Mouse (Mus musculus) heart, embryonic 11.5 days (tissue): ENCODE measurements around the gene Naglu. TPM values are rescaled to one million over a fixed set of nuclear protein-coding genes. Genes with fewer than 3 reads are reported as not detected.

ENCODE experiments used
- ATAC-seq: fragments of 200-750 bp; cut with Nextera tagmentation; replicated peaks from 2 replicates; pipeline ENCODE4 v1.8.0; 2017; ENCODE audit warnings: moderate library complexity; ENCODE audit not compliant: insufficient number of reproducible peaks, low FRiP score, low TSS enrichment
- H3K27ac ChIP-seq: fragments of 300-500 bp; sonication (generic); 2 replicates; pipeline ENCODE4 v1.5.1; 2014; ENCODE audit warnings: mild to moderate bottlenecking, low read depth, low read length
- H3K27me3 ChIP-seq: fragments of 300-500 bp; sonication (generic); 2 replicates; pipeline ENCODE4 v1.6.1; 2014; ENCODE audit warnings: mild to moderate bottlenecking, low read length, mixed read lengths; ENCODE audit not compliant: control insufficient read depth, insufficient read depth
- H3K36me3 ChIP-seq: fragments of 300-500 bp; sonication (generic); 2 replicates; pipeline ENCODE4 v1.6.1; 2014; ENCODE audit warnings: mild to moderate bottlenecking, low read length, moderate library complexity, mixed read lengths; ENCODE audit not compliant: control insufficient read depth, insufficient read depth
- H3K4me1 ChIP-seq: fragments of 300-500 bp; sonication (generic); 2 replicates; pipeline ENCODE4 v1.6.1; 2014; ENCODE audit warnings: low read length; ENCODE audit not compliant: control insufficient read depth, insufficient read depth
- H3K4me2 ChIP-seq: fragments of 300-500 bp; sonication (generic); 2 replicates; pipeline ENCODE4 v1.6.1; 2014; ENCODE audit warnings: mild to moderate bottlenecking, moderate library complexity
- H3K4me3 ChIP-seq: fragments of 300-500 bp; sonication (generic); 2 replicates; pipeline ENCODE4 v1.5.1; 2014; ENCODE audit warnings: low read depth, low read length
- H3K9ac ChIP-seq: fragments of 300-500 bp; sonication (generic); 2 replicates; pipeline ENCODE4 v1.6.1; 2014; ENCODE audit warnings: mild to moderate bottlenecking, low read depth, low read length, moderate library complexity
- H3K9me3 ChIP-seq: fragments of 300-500 bp; sonication (generic); replicated peaks from 2 replicates; pipeline ENCODE4 v1.6.1; 2016; ENCODE audit warnings: low read length; ENCODE audit not compliant: control insufficient read depth
- WGBS: fragments of 180-500 bp; shearing (Covaris S2); extraction: QIAGEN DNeasy Blood & Tissue Kit; methylation state at CpG from one replicate; pipeline ENCODE4 v1.1.7; 2014; ENCODE audit not compliant: insufficient replicate concordance; 5-methylcytosine and 5-hydroxymethylcytosine counted together
- polyA plus RNA-seq: library from polyadenylated mRNA; unstranded; fragments of >200 nt; fragmentation: Nextera tagmentation; extraction: Ambion mirVana; gene quantifications from 2 replicates; pipeline ENCODE4 v1.2.1, GENCODE M21; 2014

Naglu gene
- polyA plus RNA-seq, 1 experiment from 2014 or later = 9.6 TPM

GRCm38 (mm10) chr11:101083083-101083697 is 13.4 kb downstream of the Naglu start:
- WGBS = 40% methylated on average over 19 of the region's 19 CpGs
- no peak for ATAC-seq
- Histone ChIP-seq H3K27me3 (peaks cover 33% of the 10 kb centered on the region), H3K9ac (peak overlapping the region; percentile 90), H3K4me2 (peak overlapping the region; percentile 88), H3K27ac (peak overlapping the region; percentile 83), H3K9me3 (no peaks in the 10 kb centered on the region), H3K4me3 (peak overlapping the region; percentile 74), H3K36me3 (peaks cover 7% of the 10 kb centered on the region; the same call in 1 of the 2 replicates), H3K4me1 (peaks cover 29% of the 10 kb centered on the region)

- Histone ChIP-seq H3K4me1 (peaks cover 30% of the 10 kb centered on the region), H3K9me3 (no peaks in the 10 kb centered on the region), H3K27ac (no peak overlapping the region), H3K4me2 (no peak overlapping the region), H3K36me3 (peaks cover 10% of the 10 kb centered on the region; the same call in 1 of the 2 replicates), H3K9ac (no peak overlapping the region), H3K4me3 (no peak overlapping the region), H3K27me3 (peaks cover 22% of the 10 kb centered on the region)
- 84% methylated on average over 14 of the region's 14 CpGs for WGBS
- no peak for ATAC-seq
Observed at GRCm38 (mm10) chr11:101084246-101084645, 14.4 kb downstream of the Naglu start.

GRCm38 (mm10) chr11:101084811-101085210 is 15.0 kb downstream of the Naglu start:
- no peak overlapping the region for H3K27ac ChIP-seq
- H3K9ac ChIP-seq = no peak overlapping the region
- peaks cover 13% of the 10 kb centered on the region; the same call in 1 of the 2 replicates for H3K36me3 ChIP-seq
- no peak for ATAC-seq
- no peak overlapping the region for H3K4me2 ChIP-seq
- WGBS = 90% methylated on average over 12 of the region's 12 CpGs
- no peak overlapping the region for H3K4me3 ChIP-seq
- H3K27me3 ChIP-seq = peaks cover 17% of the 10 kb centered on the region
- H3K4me1 ChIP-seq = peaks cover 27% of the 10 kb centered on the region
- no peaks in the 10 kb centered on the region for H3K9me3 ChIP-seq

- peak overlapping the region; percentile 80; the same call in 1 of the 2 replicates for H3K9ac ChIP-seq
- 88% methylated on average over 18 of the region's 18 CpGs for WGBS
- H3K4me3 ChIP-seq = no peak overlapping the region; the same call in 1 of the 2 replicates
- peaks cover 7% of the 10 kb centered on the region for H3K27me3 ChIP-seq
- peaks cover 25% of the 10 kb centered on the region for H3K4me1 ChIP-seq
- H3K9me3 ChIP-seq = no peaks in the 10 kb centered on the region
- no peak overlapping the region for H3K27ac ChIP-seq
- no peak for ATAC-seq
- peaks cover 18% of the 10 kb centered on the region for H3K36me3 ChIP-seq
- H3K4me2 ChIP-seq = no peak overlapping the region; the same call in 1 of the 2 replicates
Observed at GRCm38 (mm10) chr11:101085617-101086322, 16.0 kb downstream of the Naglu start.

GRCm38 (mm10) chr11:101086323-101086674 is 16.5 kb downstream of the Naglu start:
- H3K4me2 ChIP-seq = peak overlapping the region; percentile 97
- peak overlapping the region; percentile 80 for H3K9ac ChIP-seq
- peak overlapping the region; percentile 72 for H3K27ac ChIP-seq
- H3K4me3 ChIP-seq = peak overlapping the region; percentile 66
- H3K27me3 ChIP-seq = peaks cover 2% of the 10 kb centered on the region
- WGBS = 81% methylated on average over 6 of the region's 6 CpGs
- peaks cover 24% of the 10 kb centered on the region for H3K36me3 ChIP-seq
- peaks cover 25% of the 10 kb centered on the region for H3K4me1 ChIP-seq
- ATAC-seq = no peak
- H3K9me3 ChIP-seq = no peaks in the 10 kb centered on the region

GRCm38 (mm10) chr11:101086756-101087681 is 17.2 kb downstream of the Naglu start, which contains the start of gene Mlx:
Gene Mlx, plus strand, starts transcription at chr11:101087277.
- peak within 1 kb of the TSS; percentile 66 for H3K4me3 ChIP-seq
- peak; percentile 79 for ATAC-seq
- H3K9ac ChIP-seq = peak within 1 kb of the TSS; percentile 80
- peak within 1 kb of the TSS; percentile 72 for H3K27ac ChIP-seq
- peaks cover 30% of the 10 kb centered on the region for H3K36me3 ChIP-seq
- peaks cover 25% of the 10 kb centered on the region for H3K4me1 ChIP-seq
- WGBS = 2% methylated on average over 52 of the region's 52 CpGs
- H3K4me2 ChIP-seq = peak within 1 kb of the TSS; percentile 97
- H3K27me3 ChIP-seq = no peaks in the 10 kb centered on the region
- H3K9me3 ChIP-seq = no peaks in the 10 kb centered on the region

- Histone ChIP-seq H3K27me3 (no peaks in the 10 kb centered on the region), H3K4me1 (peaks cover 25% of the 10 kb centered on the region), H3K9ac (peak overlapping the region; percentile 80), H3K36me3 (peaks cover 33% of the 10 kb centered on the region), H3K9me3 (no peaks in the 10 kb centered on the region), H3K4me2 (peak overlapping the region; percentile 97), H3K27ac (peak overlapping the region; percentile 72), H3K4me3 (peak overlapping the region; percentile 66)
- ATAC-seq = no peak
- 9% methylated on average over 8 of the region's 8 CpGs for WGBS
Observed at GRCm38 (mm10) chr11:101087682-101088055, 17.9 kb downstream of the Naglu start.

GRCm38 (mm10) chr11:101089931-101090330 is 20.1 kb downstream of the Naglu start:
- peaks cover 33% of the 10 kb centered on the region for H3K36me3 ChIP-seq
- no peak for ATAC-seq
- no peaks in the 10 kb centered on the region for H3K9me3 ChIP-seq
- no peak overlapping the region for H3K4me3 ChIP-seq
- H3K27me3 ChIP-seq = no peaks in the 10 kb centered on the region
- H3K4me1 ChIP-seq = peaks cover 26% of the 10 kb centered on the region
- no peak overlapping the region for H3K9ac ChIP-seq
- H3K27ac ChIP-seq = no peak overlapping the region
- H3K4me2 ChIP-seq = no peak overlapping the region
- WGBS = 90% methylated on average over 1 of the region's 1 CpGs
